Mouse (Mus musculus): Measurements from ENCODE around the gene Mllt3. TPM values are rescaled to one million over a fixed set of nuclear protein-coding genes. Genes with fewer than 3 reads are reported as not detected.

Gene Mllt3
- polyA plus RNA-seq, 1 experiment, result 4.1 TPM

- Histone ChIP-seq H3K27me3 (ENCODE audit: control insufficient read depth, insufficient read depth, low read length) (no peaks in the 10 kb centered on the region), H3K27ac (ENCODE audit: insufficient read depth, low read length) (no peak overlapping the region), H3K4me3 (ENCODE audit: extremely low read depth, insufficient read depth, insufficient read length) (no peak overlapping the region), H3K4me1 (ENCODE audit: control insufficient read depth, insufficient read depth, insufficient read length) (no peaks in the 10 kb centered on the region), H3K36me3 (ENCODE audit: control insufficient read depth, insufficient read depth, low read length) (no peaks in the 10 kb centered on the region)
- TF ChIP-seq CTCF (IDR thresholded peaks at IDR 0.05; ENCODE audit: extremely low read depth, insufficient read depth, insufficient read length, insufficient replicate concordance) (no peak), POLR2A (IDR thresholded peaks at IDR 0.05; ENCODE audit: low read depth, low read length) (no peak)
- DNase-seq (ENCODE audit: low read depth in 1 of 2, low spot score in 2 of 2), result no peak
- WGBS, result 25% methylated on average over 4 of the region's 4 CpGs
Measured at GRCm38 (mm10) chr4:87859148-87859547, 174.0 kb downstream of the Mllt3 start.

GRCm38 (mm10) chr4:87857982-87858381 lies 175.2 kb downstream of the Mllt3 start:
- H3K36me3 ChIP-seq (ENCODE audit: control insufficient read depth, insufficient read depth, low read length), result no peaks in the 10 kb centered on the region
- TF ChIP-seq CTCF (IDR thresholded peaks at IDR 0.05; ENCODE audit: extremely low read depth, insufficient read depth, insufficient read length, insufficient replicate concordance) (no peak), POLR2A (IDR thresholded peaks at IDR 0.05; ENCODE audit: low read depth, low read length) (no peak)

GRCm38 (mm10) chr4:87852461-87852860 lies 180.7 kb downstream of the Mllt3 start:
- TF ChIP-seq POLR2A (IDR thresholded peaks at IDR 0.05; ENCODE audit: low read depth, low read length) (no peak), CTCF (IDR thresholded peaks at IDR 0.05; ENCODE audit: extremely low read depth, insufficient read depth, insufficient read length, insufficient replicate concordance) (no peak)
- Histone ChIP-seq H3K27ac (ENCODE audit: insufficient read depth, low read length) (no peak overlapping the region), H3K27me3 (ENCODE audit: control insufficient read depth, insufficient read depth, low read length) (no peaks in the 10 kb centered on the region), H3K4me3 (ENCODE audit: extremely low read depth, insufficient read depth, insufficient read length) (no peak overlapping the region), H3K36me3 (ENCODE audit: control insufficient read depth, insufficient read depth, low read length) (no peaks in the 10 kb centered on the region), H3K4me1 (ENCODE audit: control insufficient read depth, insufficient read depth, insufficient read length) (no peaks in the 10 kb centered on the region)
- 94% methylated on average over 2 of the region's 2 CpGs for WGBS
- DNase-seq (ENCODE audit: low read depth in 1 of 2, low spot score in 2 of 2), result no peak

More at GRCm38 (mm10) chr4:87857982-87858381, 175.2 kb downstream of the Mllt3 start:
- H3K4me3 ChIP-seq (ENCODE audit: extremely low read depth, insufficient read depth, insufficient read length), result no peak overlapping the region
- 98% methylated on average over 1 of the region's 1 CpGs for WGBS
- H3K27me3 ChIP-seq (ENCODE audit: control insufficient read depth, insufficient read depth, low read length), result no peaks in the 10 kb centered on the region
- H3K27ac ChIP-seq (ENCODE audit: insufficient read depth, low read length), result no peak overlapping the region
- DNase-seq (ENCODE audit: low read depth in 1 of 2, low spot score in 2 of 2), result no peak
- H3K4me1 ChIP-seq (ENCODE audit: control insufficient read depth, insufficient read depth, insufficient read length), result no peaks in the 10 kb centered on the region

- H3K27me3 ChIP-seq (ENCODE audit: control insufficient read depth, insufficient read depth, low read length), result no peaks in the 10 kb centered on the region
- no peak for TF ChIP-seq CTCF (IDR thresholded peaks at IDR 0.05; ENCODE audit: extremely low read depth, insufficient read depth, insufficient read length, insufficient replicate concordance)
- no peak for TF ChIP-seq POLR2A (IDR thresholded peaks at IDR 0.05; ENCODE audit: low read depth, low read length)
- no peaks in the 10 kb centered on the region for H3K4me1 ChIP-seq (ENCODE audit: control insufficient read depth, insufficient read depth, insufficient read length)
- 93% methylated on average over 5 of the region's 5 CpGs for WGBS
- no peak overlapping the region for H3K4me3 ChIP-seq (ENCODE audit: extremely low read depth, insufficient read depth, insufficient read length)
- no peak for DNase-seq (ENCODE audit: low read depth in 1 of 2, low spot score in 2 of 2)
- H3K36me3 ChIP-seq (ENCODE audit: control insufficient read depth, insufficient read depth, low read length), result no peaks in the 10 kb centered on the region
- no peak overlapping the region for H3K27ac ChIP-seq (ENCODE audit: insufficient read depth, low read length)
Measured at GRCm38 (mm10) chr4:87850051-87850450, 183.1 kb downstream of the Mllt3 start.

GRCm38 (mm10) chr4:87844668-87845210 lies 188.4 kb downstream of the Mllt3 start:
- no peak overlapping the region for H3K27ac ChIP-seq (ENCODE audit: insufficient read depth, low read length)
- WGBS, result 89% methylated on average over 6 of the region's 6 CpGs
- no peaks in the 10 kb centered on the region for H3K27me3 ChIP-seq (ENCODE audit: control insufficient read depth, insufficient read depth, low read length)
- TF ChIP-seq POLR2A (IDR thresholded peaks at IDR 0.05; ENCODE audit: low read depth, low read length) (no peak), CTCF (IDR thresholded peaks at IDR 0.05; ENCODE audit: extremely low read depth, insufficient read depth, insufficient read length, insufficient replicate concordance) (no peak)
- no peak overlapping the region for H3K4me3 ChIP-seq (ENCODE audit: extremely low read depth, insufficient read depth, insufficient read length)
- no peak for DNase-seq (ENCODE audit: low read depth in 1 of 2, low spot score in 2 of 2)
- no peaks in the 10 kb centered on the region for H3K4me1 ChIP-seq (ENCODE audit: control insufficient read depth, insufficient read depth, insufficient read length)
- H3K36me3 ChIP-seq (ENCODE audit: control insufficient read depth, insufficient read depth, low read length), result peaks cover 4% of the 10 kb centered on the region; the same call in 1 of the 2 replicates

- Histone ChIP-seq H3K27me3 (ENCODE audit: control insufficient read depth, insufficient read depth, low read length) (no peaks in the 10 kb centered on the region), H3K36me3 (ENCODE audit: control insufficient read depth, insufficient read depth, low read length) (peaks cover 5% of the 10 kb centered on the region; the same call in 1 of the 2 replicates), H3K27ac (ENCODE audit: insufficient read depth, low read length) (no peak overlapping the region), H3K4me1 (ENCODE audit: control insufficient read depth, insufficient read depth, insufficient read length) (no peaks in the 10 kb centered on the region), H3K4me3 (ENCODE audit: extremely low read depth, insufficient read depth, insufficient read length) (no peak overlapping the region)
- DNase-seq (ENCODE audit: low read depth in 1 of 2, low spot score in 2 of 2), result no peak
- TF ChIP-seq CTCF (IDR thresholded peaks at IDR 0.05; ENCODE audit: extremely low read depth, insufficient read depth, insufficient read length, insufficient replicate concordance) (no peak), POLR2A (IDR thresholded peaks at IDR 0.05; ENCODE audit: low read depth, low read length) (no peak)
- WGBS, result 89% methylated on average over 10 of the region's 10 CpGs
Measured at GRCm38 (mm10) chr4:87840210-87840910, 192.8 kb downstream of the Mllt3 start.

GRCm38 (mm10) chr4:87838716-87839115 lies 194.4 kb downstream of the Mllt3 start:
- H3K27me3 ChIP-seq (ENCODE audit: control insufficient read depth, insufficient read depth, low read length), result no peaks in the 10 kb centered on the region
- TF ChIP-seq CTCF (IDR thresholded peaks at IDR 0.05; ENCODE audit: extremely low read depth, insufficient read depth, insufficient read length, insufficient replicate concordance), result no peak
- TF ChIP-seq POLR2A (IDR thresholded peaks at IDR 0.05; ENCODE audit: low read depth, low read length), result no peak
- H3K27ac ChIP-seq (ENCODE audit: insufficient read depth, low read length), result no peak overlapping the region
- no peak overlapping the region for H3K4me3 ChIP-seq (ENCODE audit: extremely low read depth, insufficient read depth, insufficient read length)
- peaks cover 5% of the 10 kb centered on the region; the same call in 1 of the 2 replicates for H3K36me3 ChIP-seq (ENCODE audit: control insufficient read depth, insufficient read depth, low read length)
- H3K4me1 ChIP-seq (ENCODE audit: control insufficient read depth, insufficient read depth, insufficient read length), result no peaks in the 10 kb centered on the region
- WGBS, result 33% methylated on average over 1 of the region's 1 CpGs
- DNase-seq (ENCODE audit: low read depth in 1 of 2, low spot score in 2 of 2), result no peak
